Mouse (Mus musculus) gonadal fat pad, adult 2 months (tissue): ENCODE results near the gene Olfr646. TPM values are rescaled to one million over a fixed set of nuclear protein-coding genes. Genes with fewer than 3 reads are reported as not detected.

ENCODE experiments used
- DNase-seq: peaks from one replicate; pipeline ENCODE4 v3.0.0-alpha.2; 2012; ENCODE audit warnings: low read depth
- polyA plus RNA-seq: library from polyadenylated mRNA; depleted of rRNA; stranded (reverse); fragments of >200 nt; gene quantifications from 2 replicates; pipeline ENCODE4 v1.2.3, GENCODE M21; 2012; rRNA removed

The Olfr646 gene
- not detected in 2 replicates for polyA plus RNA-seq

GRCm38 (mm10) chr7:104104757-104104972 is at the start of gene Olfr646:
Gene Olfr646 (plus strand): TSS chr7:104104873.
- DNase-seq = no peak

DNA sequence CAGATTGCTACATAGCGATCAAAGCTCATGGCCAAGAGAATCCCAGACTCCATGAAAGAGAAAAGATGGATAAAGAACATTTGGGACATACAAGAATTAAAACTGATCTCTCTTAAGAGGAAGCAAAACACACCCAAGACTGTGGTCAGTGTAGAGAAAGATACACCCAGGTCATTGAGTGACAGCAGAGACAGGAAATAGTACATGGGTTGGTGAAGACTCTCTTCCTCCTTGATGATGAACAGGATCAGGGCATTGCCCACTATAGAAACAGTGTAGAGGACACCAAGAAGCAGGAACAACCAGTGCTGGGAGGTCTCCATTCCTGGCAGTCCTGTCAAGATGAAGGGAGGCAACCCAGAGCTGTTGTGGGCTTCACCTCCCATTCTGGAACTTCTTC is 45.5 kb upstream of the Olfr646 start:
- DNase-seq = no peak

DNA sequence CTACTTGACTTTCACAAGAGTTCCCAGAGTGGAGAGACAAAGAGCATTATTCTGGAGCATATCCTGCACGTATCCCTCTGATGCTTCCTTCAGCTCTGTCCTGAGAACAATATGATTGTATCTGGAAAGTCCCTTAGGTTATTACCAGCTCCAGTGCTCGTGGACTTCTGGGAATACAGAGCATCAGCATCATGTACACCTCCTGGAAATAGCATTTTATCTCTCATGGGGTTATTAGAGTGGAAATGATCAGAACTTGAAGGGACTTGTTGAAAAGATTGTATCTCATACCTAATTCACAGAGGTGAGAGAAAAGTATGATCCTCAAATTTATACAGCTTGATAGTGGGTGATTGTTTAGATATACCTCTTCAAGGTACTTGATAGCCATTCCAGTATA is 43.3 kb upstream of the Olfr646 start, which contains the start of gene 4930516K23Rik:
TSS of gene 4930516K23Rik (minus strand) at position 101 of the 400 bp plus-strand sequence.
- DNase-seq = no peak

- DNase-seq = no peak
These were observed 32.9 kb upstream of the Olfr646 start, which contains the start of gene Olfr644 for GRCm38 (mm10) chr7:104071769-104072168. Gene Olfr644 (minus strand): TSS chr7:104071869.

DNA sequence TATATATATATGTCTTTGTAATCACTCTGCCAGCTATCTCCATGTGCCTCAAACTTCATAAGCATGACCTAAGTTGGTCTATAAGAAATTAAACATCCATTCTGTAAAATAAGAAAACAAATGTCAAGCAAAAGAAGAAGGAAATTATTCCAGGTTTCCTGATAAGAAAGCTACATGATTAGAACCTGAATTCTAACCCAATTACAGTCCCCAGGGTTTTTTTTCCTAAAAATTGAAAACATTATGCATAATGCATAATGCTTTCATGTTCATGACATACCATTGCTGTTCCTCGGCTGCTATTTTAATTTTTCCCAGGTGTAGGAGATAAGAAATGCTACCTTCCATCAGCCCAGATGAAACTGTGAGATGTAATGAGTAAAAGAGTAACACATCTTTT is 19.3 kb upstream of the Olfr646 start, which contains the start of gene Olfr645:
TSS of gene Olfr645 (minus strand) at position 101 of the 400 bp plus-strand sequence.
- no peak for DNase-seq

- no peak for DNase-seq
These were observed 538 bp upstream of the Olfr646 start for GRCm38 (mm10) chr7:104103913-104104756.

DNA sequence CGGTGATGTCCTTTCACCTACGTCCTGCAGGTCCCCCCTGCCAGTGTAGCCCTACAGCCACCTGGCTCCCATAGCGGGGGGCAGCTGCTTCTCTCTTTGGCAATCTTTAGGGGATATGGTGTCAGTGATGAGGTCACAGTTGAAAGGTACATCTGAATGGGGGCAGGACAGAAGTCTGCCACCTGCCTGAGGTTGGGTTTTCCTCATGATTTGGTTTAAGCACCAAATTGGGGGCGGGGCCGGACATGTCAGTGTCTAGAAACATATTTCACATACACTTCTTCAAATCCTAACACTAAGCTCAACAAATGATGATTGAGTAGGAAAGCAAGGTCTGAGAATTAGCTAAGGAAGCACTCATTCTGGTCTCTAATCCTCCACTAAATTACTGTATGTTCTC is 25.1 kb downstream of the Olfr646 start, which contains the start of gene Ubqln5:
TSS of gene Ubqln5 (minus strand) at position 101 of the 400 bp plus-strand sequence.
- DNase-seq = no peak

DNA sequence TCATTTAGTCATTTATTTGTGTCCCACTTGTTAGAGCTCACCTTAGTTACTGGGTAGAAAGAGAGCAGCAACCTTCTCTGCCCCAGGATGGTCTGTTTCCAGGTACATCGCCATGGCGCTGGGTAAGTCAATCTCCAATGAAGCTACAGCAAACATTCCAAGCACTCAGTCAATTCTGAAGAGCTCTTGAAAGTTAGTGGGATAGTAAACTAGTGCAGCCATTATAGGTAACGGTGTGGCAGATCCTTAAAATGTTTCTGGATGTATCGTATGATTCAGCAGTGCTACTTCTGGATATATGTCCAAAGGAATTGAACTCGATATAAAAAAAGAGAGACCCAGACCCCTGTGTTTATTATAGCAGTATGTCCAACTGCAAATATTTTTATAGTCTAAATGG is 32.6 kb downstream of the Olfr646 start, which contains the start of gene Olfr643:
TSS of gene Olfr643 (minus strand) at position 101 of the 400 bp plus-strand sequence.
- no peak for DNase-seq

GRCm38 (mm10) chr7:104143179-104143578 is 38.5 kb downstream of the Olfr646 start, which contains the start of gene Ubqln3:
Gene Ubqln3 (minus strand): TSS chr7:104143279.
- DNase-seq = no peak

- DNase-seq = no peak
These were observed 45.8 kb downstream of the Olfr646 start, which contains the start of gene Ubqlnl for GRCm38 (mm10) chr7:104150456-104150855. Gene Ubqlnl (minus strand): TSS chr7:104150556.

Other genes with a start within 250 kb of the Olfr646 start
- gene Olfr66, start 218.6 kb upstream of the Olfr646 start, polyA plus RNA-seq = not detected in 2 replicates
- gene Olfr64, start 210.4 kb upstream of the Olfr646 start, polyA plus RNA-seq = not detected in 2 replicates
- gene Olfr65, start 201.4 kb upstream of the Olfr646 start, polyA plus RNA-seq = not detected in 2 replicates
- gene Olfr631, start 176.0 kb upstream of the Olfr646 start, polyA plus RNA-seq = not detected in 2 replicates
- not detected in 2 replicates for gene Olfr632, start 170.5 kb upstream of the Olfr646 start, polyA plus RNA-seq
- gene Olfr633, start 160.4 kb upstream of the Olfr646 start, polyA plus RNA-seq = not detected in 2 replicates
- gene Olfr635, start 133.7 kb upstream of the Olfr646 start, polyA plus RNA-seq = not detected in 2 replicates
- gene Olfr638, start 106.1 kb upstream of the Olfr646 start, polyA plus RNA-seq = not detected in 2 replicates
- not detected in 2 replicates for gene Olfr639, start 87.6 kb upstream of the Olfr646 start, polyA plus RNA-seq
- gene Olfr640, start 79.3 kb upstream of the Olfr646 start, polyA plus RNA-seq = not detected in 2 replicates
- gene Olfr641, start 69.4 kb upstream of the Olfr646 start, polyA plus RNA-seq = not detected in 2 replicates
- gene Olfr642, start 52.2 kb upstream of the Olfr646 start, polyA plus RNA-seq = not detected in 2 replicates
- not detected in 2 replicates for gene 4930516K23Rik, start 43.4 kb upstream of the Olfr646 start, polyA plus RNA-seq
- not detected in 2 replicates for gene Olfr644, start 33.0 kb upstream of the Olfr646 start, polyA plus RNA-seq
- gene Olfr645, start 19.4 kb upstream of the Olfr646 start, polyA plus RNA-seq = not detected in 2 replicates
- 0.14 and 0.34 TPM in 2 replicates for gene Ubqln5, start 25.0 kb downstream of the Olfr646 start, polyA plus RNA-seq
- gene Olfr643, start 32.5 kb downstream of the Olfr646 start, polyA plus RNA-seq = not detected in 2 replicates
- gene Ubqln3, start 38.4 kb downstream of the Olfr646 start, polyA plus RNA-seq = 1.6 and 2.4 TPM in 2 replicates
- gene Ubqlnl, start 45.7 kb downstream of the Olfr646 start, polyA plus RNA-seq = 2.4 TPM in 2 replicates
- gene Olfm5, start 60.0 kb downstream of the Olfr646 start, polyA plus RNA-seq = 0.05 TPM in 1 of 2 replicates, not detected in the other
- gene Olfr648, start 78.5 kb downstream of the Olfr646 start, polyA plus RNA-seq = 0.05 TPM in 1 of 2 replicates, not detected in the other
- gene Olfr649, start 91.1 kb downstream of the Olfr646 start, polyA plus RNA-seq = not detected in 2 replicates
- gene Trim6, start 113.9 kb downstream of the Olfr646 start, polyA plus RNA-seq = 1.3 TPM in 2 replicates
- gene Trim34a, start 139.6 kb downstream of the Olfr646 start, polyA plus RNA-seq = 4.7 and 5.2 TPM in 2 replicates
- gene Trim5, start 183.2 kb downstream of the Olfr646 start, polyA plus RNA-seq = 0.42 TPM in 2 replicates
- 3.6 and 3.8 TPM in 2 replicates for gene Trim12a, start 210.6 kb downstream of the Olfr646 start, polyA plus RNA-seq
- 3.6 and 4.3 TPM in 2 replicates for gene Trim34b, start 224.6 kb downstream of the Olfr646 start, polyA plus RNA-seq
- gene Trim12c, start 248.5 kb downstream of the Olfr646 start, polyA plus RNA-seq = 5.0 and 5.3 TPM in 2 replicates